Mouse (Mus musculus) MEL-GATA-1-ER (cell line): ENCODE measurements around the gene Clcc1.

Experiments used
- DNase-seq: peaks from one replicate; pipeline ENCODE4 v3.0.0-alpha.2; 2012; ENCODE audit warnings: low read depth; ENCODE audit errors: extremely low read depth

Clcc1 gene

DNA sequence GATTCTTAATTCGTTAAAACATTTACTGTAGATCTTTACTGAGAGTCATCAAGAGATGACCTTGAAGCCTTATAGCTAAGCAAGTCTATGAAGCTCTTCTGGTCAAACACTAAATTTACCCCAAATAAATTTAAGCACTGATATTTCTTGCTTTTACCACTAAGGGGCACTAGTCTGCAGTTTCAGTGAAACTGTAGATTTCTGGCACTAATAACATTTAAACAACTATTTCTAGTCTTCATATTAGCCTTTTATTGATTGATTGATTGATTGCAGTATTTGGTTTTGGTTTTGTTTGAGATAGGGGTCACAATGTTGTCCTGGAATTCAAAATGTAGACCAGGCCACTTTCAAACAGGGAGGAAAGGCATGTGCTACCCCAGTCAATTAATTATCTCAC lies 47.5 kb downstream of the Clcc1 start:
- DNase-seq, result no peak

DNA sequence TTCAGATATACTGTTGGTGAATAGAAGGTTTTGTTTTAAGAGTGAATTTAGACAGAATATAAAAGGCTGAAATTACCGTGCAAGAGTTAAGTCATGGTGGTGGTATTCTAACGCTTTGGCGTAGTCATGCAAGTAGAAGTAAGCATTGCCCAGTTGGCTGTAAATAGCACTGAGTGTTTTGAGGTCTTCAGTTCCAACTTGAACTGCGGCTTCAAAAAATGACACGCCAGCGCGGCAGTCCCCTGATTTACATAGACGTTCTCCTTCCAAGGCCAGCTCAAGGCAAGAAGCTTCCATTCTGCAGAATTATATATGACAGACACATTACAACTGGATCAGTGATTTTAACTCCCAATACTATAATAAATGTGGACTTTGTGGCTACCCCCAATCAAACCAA lies 49.1 kb downstream of the Clcc1 start:
- no peak for DNase-seq

DNA sequence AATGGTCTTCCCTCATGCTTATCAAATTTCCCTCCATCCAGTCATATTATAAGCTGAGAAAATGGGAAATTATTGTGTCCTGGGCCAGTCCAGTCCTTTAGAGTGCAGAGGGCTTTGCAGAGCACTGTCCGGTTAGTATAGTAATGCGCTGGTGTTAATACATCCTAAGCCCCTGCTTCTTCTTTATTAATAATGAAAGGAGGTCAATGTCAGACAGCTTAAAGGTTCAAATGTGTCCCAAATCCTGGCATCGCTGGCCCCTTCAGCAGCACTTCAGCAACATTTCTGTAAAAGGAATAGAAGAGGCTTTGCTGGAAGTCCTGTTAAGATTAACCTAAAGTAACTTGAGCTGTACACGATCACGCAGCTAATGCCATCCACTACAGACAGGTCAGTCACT lies 57.6 kb downstream of the Clcc1 start:
- no peak for DNase-seq

DNA sequence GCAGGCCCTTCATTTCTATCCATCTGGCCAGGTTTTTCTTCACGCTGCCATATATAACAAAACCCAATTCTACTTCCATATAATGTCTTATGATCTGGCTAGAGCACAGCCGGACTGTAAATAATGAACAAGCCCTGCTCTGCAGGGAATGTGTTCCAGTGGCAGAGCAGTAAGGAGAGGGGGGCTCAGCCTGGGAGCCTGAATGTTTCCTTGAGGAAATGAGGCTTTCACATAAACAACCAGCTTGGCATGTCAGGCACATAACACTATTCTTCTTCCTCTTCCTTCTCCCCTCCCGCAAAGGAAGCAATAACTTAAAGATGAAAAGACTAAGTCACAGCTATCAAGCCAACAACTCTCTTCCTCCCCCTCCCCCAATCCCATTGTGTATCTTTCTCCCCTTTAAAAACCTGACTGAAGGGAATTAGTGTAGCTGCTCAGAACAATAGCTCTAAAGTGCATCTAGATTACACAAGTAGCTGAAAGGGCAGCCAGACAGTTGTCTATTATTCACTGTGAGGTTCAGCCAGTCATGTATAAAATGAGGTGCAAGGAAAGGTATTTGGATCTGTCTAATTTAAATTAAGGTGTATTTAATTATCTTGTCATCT lies 59.5 kb downstream of the Clcc1 start:
- no peak for DNase-seq

DNA sequence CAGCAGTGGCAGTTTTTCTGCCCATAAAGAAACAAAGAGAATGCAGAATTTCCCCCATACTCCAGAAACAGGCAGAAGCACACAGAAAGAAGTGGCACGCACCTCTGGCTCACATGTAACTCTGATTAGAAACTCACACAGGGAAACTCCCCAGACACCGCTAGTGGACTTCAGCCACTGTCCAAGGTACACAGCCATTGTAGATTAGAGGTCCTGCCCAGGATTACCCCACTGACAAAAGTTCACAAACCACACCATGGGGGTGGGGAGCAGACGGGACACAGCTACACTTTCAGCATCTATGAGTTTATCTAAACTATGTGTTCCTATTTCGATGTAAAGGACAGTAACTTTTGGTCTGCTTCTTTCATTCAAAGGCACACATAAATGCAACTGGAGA lies 61.1 kb downstream of the Clcc1 start:
- no peak for DNase-seq

DNA sequence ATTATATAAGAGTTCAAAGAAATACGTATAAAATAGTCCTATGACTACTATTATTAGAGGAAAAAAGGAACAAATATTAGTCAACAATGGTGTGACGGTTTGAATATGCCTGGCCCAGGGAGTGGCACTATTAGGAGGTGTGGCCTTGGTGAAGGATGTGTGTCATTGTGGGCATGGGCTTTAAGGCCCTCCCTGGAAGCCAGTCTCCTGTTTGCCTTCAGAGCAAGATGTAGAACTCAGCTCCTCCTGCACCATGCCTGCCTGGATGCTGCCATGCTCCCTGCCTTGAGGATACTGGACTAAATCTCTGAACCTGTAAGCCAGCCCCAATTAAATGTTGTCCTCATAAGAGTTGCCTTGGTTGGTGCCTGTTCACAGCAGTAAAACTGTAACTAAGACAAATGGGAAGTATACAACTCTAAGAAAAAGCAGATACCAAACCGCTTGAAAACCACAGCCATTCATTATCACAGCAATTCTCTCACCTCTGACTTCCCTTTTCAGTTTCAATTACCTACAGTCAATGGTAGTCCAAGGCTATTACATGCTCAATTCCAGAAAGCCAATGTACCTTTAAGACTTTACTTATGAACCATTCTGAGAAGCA lies 64.3 kb downstream of the Clcc1 start:
- DNase-seq, result peak; percentile 93

DNA sequence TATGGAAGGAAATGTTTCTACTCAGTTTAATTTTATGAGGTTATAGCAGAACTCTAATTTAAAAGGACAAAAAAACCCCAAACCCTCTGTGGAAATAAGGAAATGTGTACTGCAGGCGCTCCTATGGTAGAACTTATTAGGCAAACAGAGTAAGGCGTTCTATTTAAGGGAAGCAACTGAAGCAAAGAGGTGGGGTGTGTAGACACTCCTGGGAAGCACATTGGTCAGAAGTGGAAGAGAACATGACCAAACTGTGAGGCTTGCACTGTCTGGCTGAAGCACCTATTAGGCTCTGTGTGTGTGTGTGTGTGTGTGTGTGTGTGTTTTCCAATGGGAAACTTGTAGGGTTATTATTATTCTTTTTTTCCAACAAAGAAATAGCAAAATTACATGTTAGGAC lies 65.6 kb downstream of the Clcc1 start:
- DNase-seq, result no peak

DNA sequence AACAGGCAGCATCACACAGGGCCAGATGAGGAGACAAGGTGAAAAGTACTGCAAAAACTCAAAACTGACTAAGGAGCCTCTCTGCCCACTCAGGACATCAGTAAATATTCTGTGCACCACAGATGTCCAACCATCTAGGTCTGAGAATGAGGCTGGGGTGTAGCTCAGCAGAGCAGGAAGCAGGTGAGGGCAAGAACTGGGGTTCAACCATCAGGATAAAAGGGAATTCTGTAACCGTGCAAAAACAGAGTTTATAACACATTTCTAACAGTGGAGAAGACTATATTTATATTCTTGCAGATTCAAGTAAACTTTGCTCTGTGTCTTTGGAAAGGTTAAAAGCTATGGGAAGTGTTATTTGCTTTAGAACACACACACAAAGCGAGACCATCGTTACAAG lies 66.0 kb downstream of the Clcc1 start:
- DNase-seq, result no peak

DNA sequence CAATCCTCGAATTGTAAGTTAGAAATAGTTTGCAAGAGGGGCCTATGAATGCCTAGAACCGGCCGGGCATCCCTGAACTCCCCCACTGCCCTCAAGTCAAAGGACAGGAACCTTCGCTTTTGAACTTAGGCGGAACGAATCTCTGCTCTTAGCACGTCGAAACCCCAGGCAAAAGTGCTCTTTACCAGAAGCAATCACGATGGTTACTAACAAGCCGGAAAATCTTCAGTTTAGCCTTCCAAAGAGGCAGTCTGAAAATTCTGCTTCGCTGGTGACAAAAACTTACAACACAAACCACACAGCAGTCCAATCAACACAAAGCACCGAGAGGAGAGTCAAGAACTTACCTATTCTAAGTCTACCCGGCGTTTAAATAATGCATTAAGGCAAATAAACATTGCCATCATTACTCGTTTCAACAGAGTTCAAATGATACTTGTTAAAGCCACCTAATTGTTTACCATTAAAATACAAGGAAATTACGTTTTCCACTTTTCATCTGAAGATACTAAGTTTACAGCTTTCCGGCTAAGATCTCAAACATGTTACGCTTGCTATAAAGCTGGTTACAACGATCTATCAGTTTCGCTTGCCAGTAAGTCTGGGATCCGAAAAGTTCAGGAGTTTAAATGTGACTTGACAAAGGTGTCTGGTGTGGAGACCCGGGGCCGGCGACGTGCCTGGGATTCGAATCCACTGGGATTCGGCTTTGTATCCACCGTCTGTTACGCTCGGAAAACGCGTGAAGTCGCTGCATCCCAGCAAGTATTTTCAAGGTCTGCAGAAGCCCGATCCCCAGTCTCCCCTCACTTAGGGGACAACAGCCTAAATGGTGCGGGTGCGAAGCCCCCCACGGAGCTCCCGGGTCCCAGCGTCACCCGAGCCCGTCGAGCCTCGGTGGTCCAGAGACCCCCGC lies 67.6 kb downstream of the Clcc1 start:
- no peak for DNase-seq

DNA sequence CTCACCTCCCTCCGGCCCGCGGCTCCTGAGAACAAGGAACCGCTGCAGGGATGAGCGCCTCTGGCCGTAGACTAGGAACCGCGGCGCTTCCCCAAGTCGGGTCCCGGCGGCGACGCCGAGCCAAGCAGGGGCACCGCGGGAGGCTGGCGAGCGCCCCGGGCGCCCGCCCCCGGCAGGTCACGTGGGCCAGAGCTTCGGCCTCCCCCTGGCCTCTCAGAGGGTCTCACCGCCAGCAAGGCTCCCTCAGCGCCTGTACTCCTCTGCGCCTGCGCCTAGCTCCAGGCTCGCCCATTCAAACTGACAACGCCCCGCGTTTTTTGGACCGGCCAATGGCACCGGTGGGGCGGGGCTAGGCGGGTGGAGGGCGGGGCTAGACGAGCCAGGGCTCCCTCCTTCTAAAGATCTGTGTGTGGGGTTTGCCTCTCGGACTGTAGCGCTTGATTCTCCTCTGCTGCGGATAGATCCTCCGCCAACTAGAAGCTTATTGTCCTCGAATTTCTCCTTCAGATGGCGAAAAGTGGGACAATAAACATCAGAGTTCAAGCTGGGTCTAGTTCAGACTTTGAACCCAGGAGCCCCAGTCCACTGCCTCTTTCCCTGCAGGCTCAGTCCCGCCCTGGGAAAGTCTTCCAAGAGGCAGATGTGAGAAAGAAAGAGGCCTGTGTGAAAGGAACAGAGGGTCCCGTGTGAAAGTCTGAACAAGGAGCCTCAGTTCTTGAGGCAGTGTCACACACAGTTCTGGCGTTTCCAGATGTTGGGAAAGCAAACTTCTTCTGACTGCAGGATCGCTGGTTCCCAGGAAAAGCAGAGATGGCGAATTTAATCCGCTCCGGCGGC lies 68.5 kb downstream of the Clcc1 start, which contains the start of gene Gpsm2:
TSS of gene Gpsm2 (minus strand) at position 274 of the 837 bp plus-strand sequence.
- peak; percentile 94 for DNase-seq

DNA sequence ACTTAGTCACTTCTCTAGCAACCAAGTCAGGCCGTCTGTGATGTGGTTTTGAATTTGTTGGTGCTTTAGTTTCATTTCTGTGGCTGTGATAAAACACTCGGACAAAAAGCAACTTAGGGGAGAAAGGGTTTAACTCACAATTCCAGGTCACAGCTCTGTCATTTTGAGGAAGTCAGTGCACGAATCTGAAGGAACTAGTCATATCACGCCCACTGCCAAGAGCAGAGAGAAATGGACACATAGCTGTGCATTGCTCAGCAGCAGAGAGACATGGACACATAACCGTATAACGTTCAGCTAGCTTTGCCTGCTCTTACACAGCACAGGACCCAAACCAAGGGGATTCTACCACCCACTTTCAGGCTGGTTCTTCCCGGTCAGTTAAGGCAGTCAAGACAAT lies 72.7 kb downstream of the Clcc1 start:
- no peak for DNase-seq

DNA sequence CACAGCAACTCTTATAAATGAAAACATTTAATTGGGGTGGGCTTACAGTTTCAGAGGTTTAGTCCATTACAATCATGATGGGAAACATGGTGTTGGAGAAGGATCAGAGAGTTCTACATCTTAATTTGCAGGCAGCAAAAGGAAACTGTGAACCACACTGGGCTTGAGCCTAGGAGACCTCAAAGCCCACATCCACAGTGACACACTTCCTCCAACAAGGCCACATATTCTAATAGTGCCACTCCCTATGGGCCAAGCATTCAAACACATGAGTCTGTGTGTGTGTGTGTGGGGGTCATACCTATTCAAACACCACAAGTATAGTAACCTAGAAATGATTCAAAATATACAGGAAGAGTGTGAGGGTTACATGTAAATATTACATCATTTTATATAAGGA lies 73.6 kb downstream of the Clcc1 start:
- DNase-seq, result no peak

DNA sequence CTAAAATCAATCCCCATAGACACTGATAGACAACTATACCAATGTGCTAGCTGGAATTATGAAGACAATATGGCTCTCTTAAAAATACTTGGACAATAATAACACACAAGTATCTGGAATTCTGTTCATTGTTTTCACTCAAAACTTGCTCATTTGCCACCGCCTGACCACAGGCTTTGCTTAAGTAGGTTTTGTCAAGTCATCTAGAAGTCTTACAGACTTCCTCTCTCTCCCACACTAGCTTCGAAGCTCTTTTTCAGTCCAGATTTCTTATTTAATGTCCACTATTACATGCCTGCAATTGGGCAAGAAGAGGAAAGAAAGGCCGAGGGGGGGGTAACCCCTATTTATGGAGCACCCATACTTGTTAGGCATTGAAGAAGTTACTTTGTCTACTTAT lies 74.1 kb downstream of the Clcc1 start:
- DNase-seq, result no peak
